Mouse (Mus musculus): Measurements from ENCODE around the gene Prkcb. TPM values are rescaled to one million over a fixed set of nuclear protein-coding genes. Genes with fewer than 3 reads are reported as not detected.

Gene Prkcb
- polyA plus RNA-seq, 1 experiment from 2014 or later, result 2.1 TPM

GRCm38 (mm10) chr7:122350741-122351140, 62.2 kb downstream of the Prkcb start:
- no peak for DNase-seq (ENCODE audit: low spot score)
- H3K4me2 ChIP-seq (ENCODE audit: low read length), result no peak overlapping the region
- WGBS, result 69% methylated on average over 2 of the region's 2 CpGs
- no peak overlapping the region for H3K27ac ChIP-seq
- H3K27me3 ChIP-seq (ENCODE audit: insufficient read depth, low read length), result no peaks in the 10 kb centered on the region
- no peak overlapping the region for H3K4me3 ChIP-seq (replicated peaks; ENCODE audit: low read depth, low read length)
- no peaks in the 10 kb centered on the region for H3K4me1 ChIP-seq (replicated peaks; ENCODE audit: insufficient read depth, low read length)
- no peak for TF ChIP-seq CTCF (IDR thresholded peaks at IDR 0.05; ENCODE audit: low read depth)
- no peak for ATAC-seq (replicated peaks; ENCODE audit: low FRiP score, low read depth)
- no peaks in the 10 kb centered on the region for H3K9me3 ChIP-seq (replicated peaks; ENCODE audit: low read length)
- H3K36me3 ChIP-seq (ENCODE audit: insufficient read depth, low read length), result no peaks in the 10 kb centered on the region
- H3K9ac ChIP-seq (ENCODE audit: low read depth, low read length), result no peak overlapping the region

- H3K9me3 ChIP-seq (replicated peaks; ENCODE audit: low read length), result no peaks in the 10 kb centered on the region
- no peak overlapping the region for H3K4me2 ChIP-seq (ENCODE audit: low read length)
- WGBS, result 82% methylated on average over 4 of the region's 4 CpGs
- TF ChIP-seq CTCF (IDR thresholded peaks at IDR 0.05; ENCODE audit: low read depth), result no peak
- DNase-seq (ENCODE audit: low spot score) (no peak), ATAC-seq (replicated peaks; ENCODE audit: low FRiP score, low read depth) (no peak)
- no peaks in the 10 kb centered on the region for H3K36me3 ChIP-seq (ENCODE audit: insufficient read depth, low read length)
- no peak overlapping the region for H3K27ac ChIP-seq
- H3K9ac ChIP-seq (ENCODE audit: low read depth, low read length), result no peak overlapping the region
- H3K4me3 ChIP-seq (replicated peaks; ENCODE audit: low read depth, low read length), result no peak overlapping the region
- H3K27me3 ChIP-seq (ENCODE audit: insufficient read depth, low read length), result no peaks in the 10 kb centered on the region
- H3K4me1 ChIP-seq (replicated peaks; ENCODE audit: insufficient read depth, low read length), result no peaks in the 10 kb centered on the region
These were observed 63.3 kb downstream of the Prkcb start for GRCm38 (mm10) chr7:122351816-122352215.

- H3K9ac ChIP-seq (ENCODE audit: low read depth, low read length), result no peak overlapping the region
- DNase-seq (ENCODE audit: low spot score) (no peak), ATAC-seq (replicated peaks; ENCODE audit: low FRiP score, low read depth) (no peak)
- no peak for TF ChIP-seq CTCF (IDR thresholded peaks at IDR 0.05; ENCODE audit: low read depth)
- no peaks in the 10 kb centered on the region for H3K36me3 ChIP-seq (ENCODE audit: insufficient read depth, low read length)
- whole genome bisulfite sequencing, result 67% methylated on average over 12 of the region's 12 CpGs
- H3K4me1 ChIP-seq (replicated peaks; ENCODE audit: insufficient read depth, low read length), result no peaks in the 10 kb centered on the region
- H3K27me3 ChIP-seq (ENCODE audit: insufficient read depth, low read length), result no peaks in the 10 kb centered on the region
- H3K9me3 ChIP-seq (replicated peaks; ENCODE audit: low read length), result no peaks in the 10 kb centered on the region
- H3K4me2 ChIP-seq (ENCODE audit: low read length), result no peak overlapping the region
- no peak overlapping the region for H3K4me3 ChIP-seq (replicated peaks; ENCODE audit: low read depth, low read length)
- no peak overlapping the region for H3K27ac ChIP-seq
These were observed 64.2 kb downstream of the Prkcb start for GRCm38 (mm10) chr7:122352566-122353277.

GRCm38 (mm10) chr7:122353329-122353728, 64.8 kb downstream of the Prkcb start:
- TF ChIP-seq CTCF (IDR thresholded peaks at IDR 0.05; ENCODE audit: low read depth), result no peak
- Histone ChIP-seq H3K4me2 (ENCODE audit: low read length) (no peak overlapping the region), H3K36me3 (ENCODE audit: insufficient read depth, low read length) (no peaks in the 10 kb centered on the region), H3K4me3 (replicated peaks; ENCODE audit: low read depth, low read length) (no peak overlapping the region), H3K9me3 (replicated peaks; ENCODE audit: low read length) (no peaks in the 10 kb centered on the region), H3K27me3 (ENCODE audit: insufficient read depth, low read length) (no peaks in the 10 kb centered on the region), H3K27ac (no peak overlapping the region), H3K9ac (ENCODE audit: low read depth, low read length) (no peak overlapping the region), H3K4me1 (replicated peaks; ENCODE audit: insufficient read depth, low read length) (no peaks in the 10 kb centered on the region)
- 84% methylated on average over 4 of the region's 4 CpGs for WGBS
- DNase-seq (ENCODE audit: low spot score), result no peak
- no peak for ATAC-seq (replicated peaks; ENCODE audit: low FRiP score, low read depth)

- TF ChIP-seq CTCF (IDR thresholded peaks at IDR 0.05; ENCODE audit: low read depth), result no peak
- Histone ChIP-seq H3K27me3 (ENCODE audit: insufficient read depth, low read length) (no peaks in the 10 kb centered on the region), H3K4me3 (replicated peaks; ENCODE audit: low read depth, low read length) (no peak overlapping the region), H3K4me2 (ENCODE audit: low read length) (no peak overlapping the region), H3K36me3 (ENCODE audit: insufficient read depth, low read length) (no peaks in the 10 kb centered on the region), H3K9me3 (replicated peaks; ENCODE audit: low read length) (no peaks in the 10 kb centered on the region), H3K4me1 (replicated peaks; ENCODE audit: insufficient read depth, low read length) (no peaks in the 10 kb centered on the region), H3K9ac (ENCODE audit: low read depth, low read length) (no peak overlapping the region), H3K27ac (no peak overlapping the region)
- 37% methylated on average over 2 of the region's 2 CpGs for WGBS
- ATAC-seq (replicated peaks; ENCODE audit: low FRiP score, low read depth) (no peak), DNase-seq (ENCODE audit: low spot score) (no peak)
These were observed 68.4 kb downstream of the Prkcb start for GRCm38 (mm10) chr7:122356941-122357340.

- Histone ChIP-seq H3K4me1 (replicated peaks; ENCODE audit: insufficient read depth, low read length) (no peaks in the 10 kb centered on the region), H3K9ac (ENCODE audit: low read depth, low read length) (no peak overlapping the region), H3K9me3 (replicated peaks; ENCODE audit: low read length) (no peaks in the 10 kb centered on the region), H3K4me2 (ENCODE audit: low read length) (no peak overlapping the region), H3K27me3 (ENCODE audit: insufficient read depth, low read length) (no peaks in the 10 kb centered on the region), H3K36me3 (ENCODE audit: insufficient read depth, low read length) (no peaks in the 10 kb centered on the region), H3K27ac (no peak overlapping the region), H3K4me3 (replicated peaks; ENCODE audit: low read depth, low read length) (no peak overlapping the region)
- no peak for TF ChIP-seq CTCF (IDR thresholded peaks at IDR 0.05; ENCODE audit: low read depth)
- 79% methylated on average over 7 of the region's 7 CpGs for WGBS
- ATAC-seq (replicated peaks; ENCODE audit: low FRiP score, low read depth) (no peak), DNase-seq (ENCODE audit: low spot score) (no peak)
These were observed 69.3 kb downstream of the Prkcb start for GRCm38 (mm10) chr7:122357847-122358246.

GRCm38 (mm10) chr7:122366635-122367034, 78.1 kb downstream of the Prkcb start:
- no peak for TF ChIP-seq CTCF (IDR thresholded peaks at IDR 0.05; ENCODE audit: low read depth)
- Histone ChIP-seq H3K4me1 (replicated peaks; ENCODE audit: insufficient read depth, low read length) (no peaks in the 10 kb centered on the region), H3K9me3 (replicated peaks; ENCODE audit: low read length) (no peaks in the 10 kb centered on the region), H3K27me3 (ENCODE audit: insufficient read depth, low read length) (no peaks in the 10 kb centered on the region), H3K4me3 (replicated peaks; ENCODE audit: low read depth, low read length) (no peak overlapping the region), H3K27ac (no peak overlapping the region), H3K4me2 (ENCODE audit: low read length) (no peak overlapping the region), H3K9ac (ENCODE audit: low read depth, low read length) (no peak overlapping the region), H3K36me3 (ENCODE audit: insufficient read depth, low read length) (no peaks in the 10 kb centered on the region)
- no peak for ATAC-seq (replicated peaks; ENCODE audit: low FRiP score, low read depth)
- WGBS, result 79% methylated on average over 1 of the region's 1 CpGs
- no peak for DNase-seq (ENCODE audit: low spot score)
